Mouse (Mus musculus): ENCODE data around the gene Mfsd13b.

DNA sequence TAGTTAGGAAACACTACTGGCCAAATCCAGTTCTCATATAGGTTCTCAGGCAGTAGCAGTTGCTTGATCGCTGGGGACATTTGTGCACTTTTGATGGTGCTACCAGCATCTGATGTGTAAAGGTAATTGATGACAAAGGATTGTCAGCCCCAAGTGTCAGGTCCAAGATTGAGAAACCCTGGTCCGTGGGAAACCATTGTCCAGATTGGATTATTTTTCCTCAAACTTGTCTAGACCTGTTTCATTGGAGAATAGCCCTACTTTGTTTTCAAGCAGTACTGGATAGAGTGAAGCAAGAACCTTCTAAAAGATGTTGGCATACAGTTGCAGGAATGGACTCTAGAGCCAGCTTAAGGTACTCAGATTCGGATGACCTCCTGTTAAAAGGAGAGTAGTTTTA, 60.7 kb downstream of the Mfsd13b start:
- TF ChIP-seq CTCF (IDR thresholded peaks at IDR 0.05; ENCODE audit: low read depth), result no peak
- no peak for TF ChIP-seq EP300 (IDR thresholded peaks at IDR 0.05; ENCODE audit: low read depth)

All from liver, postnatal 0 days (tissue).